Mouse (Mus musculus): ENCODE results near the gene Tmem156. TPM values are rescaled to one million over a fixed set of nuclear protein-coding genes. Genes with fewer than 3 reads are reported as not detected.
A peak's percentile ranks its signal among the peaks of the same experiment; 100 is the strongest.

The Tmem156 gene
- total and polyA plus RNA-seq, 3 experiments, result 0.37 to 0.38 TPM; not detected in 1

DNA sequence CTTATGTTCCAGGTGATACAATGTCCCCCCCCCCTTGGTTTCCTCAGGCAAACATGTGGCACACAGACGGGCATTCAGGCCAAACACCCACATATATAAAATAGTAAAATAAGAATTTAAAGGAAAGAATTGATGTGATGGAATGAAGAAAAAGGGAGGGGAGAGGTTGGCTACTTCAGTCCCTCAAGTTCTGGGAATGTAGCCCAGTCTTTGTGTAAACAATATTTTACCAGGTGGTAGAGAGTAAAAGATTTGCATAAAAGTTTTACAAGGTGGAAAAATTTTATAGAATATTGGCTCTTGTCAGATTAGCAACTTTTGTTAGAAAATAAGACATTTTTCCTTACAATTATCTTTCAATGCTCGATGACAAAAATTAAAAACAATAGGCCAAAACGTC, 4.9 kb upstream of the Tmem156 start:
- no peak for DNase-seq

- DNase-seq, result no peak
These were observed 4.2 kb upstream of the Tmem156 start for GRCm38 (mm10) chr5:65096082-65096481.

- no peak for DNase-seq
These were observed 3.1 kb upstream of the Tmem156 start for GRCm38 (mm10) chr5:65094902-65095545.

GRCm38 (mm10) chr5:65093769-65094168, 1.8 kb upstream of the Tmem156 start:
- DNase-seq, result no peak

GRCm38 (mm10) chr5:65091184-65091858, 611 bp downstream of the Tmem156 start:
- DNase-seq, result no peak

- DNase-seq, result no peak
These were observed 2.2 kb downstream of the Tmem156 start for GRCm38 (mm10) chr5:65089707-65090106.

DNA sequence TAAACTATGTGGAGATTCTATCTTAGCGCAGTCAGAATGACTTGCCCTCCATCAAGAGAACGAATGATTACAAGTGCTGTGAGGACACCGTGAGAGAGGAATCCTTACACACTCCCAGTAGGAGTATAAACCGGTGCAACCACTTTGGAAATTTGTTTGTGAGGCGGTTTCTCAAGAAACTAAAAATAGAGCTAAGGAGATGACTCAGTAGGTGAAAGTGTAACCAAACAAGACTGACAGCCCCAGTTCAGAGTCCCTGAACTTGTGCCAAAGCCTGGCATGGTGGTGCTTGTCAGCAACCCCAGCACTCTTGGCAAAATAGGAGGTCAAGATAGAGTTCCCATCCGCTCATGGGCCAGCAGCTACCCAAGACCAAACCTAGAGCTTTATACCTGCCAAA, 5.4 kb downstream of the Tmem156 start:
- DNase-seq, result peak; percentile 87

- DNase-seq, result no peak
These were observed 10.1 kb downstream of the Tmem156 start for GRCm38 (mm10) chr5:65081836-65082235.

- peak; percentile 33 for DNase-seq
These were observed 12.1 kb downstream of the Tmem156 start for GRCm38 (mm10) chr5:65079881-65080280.

DNA sequence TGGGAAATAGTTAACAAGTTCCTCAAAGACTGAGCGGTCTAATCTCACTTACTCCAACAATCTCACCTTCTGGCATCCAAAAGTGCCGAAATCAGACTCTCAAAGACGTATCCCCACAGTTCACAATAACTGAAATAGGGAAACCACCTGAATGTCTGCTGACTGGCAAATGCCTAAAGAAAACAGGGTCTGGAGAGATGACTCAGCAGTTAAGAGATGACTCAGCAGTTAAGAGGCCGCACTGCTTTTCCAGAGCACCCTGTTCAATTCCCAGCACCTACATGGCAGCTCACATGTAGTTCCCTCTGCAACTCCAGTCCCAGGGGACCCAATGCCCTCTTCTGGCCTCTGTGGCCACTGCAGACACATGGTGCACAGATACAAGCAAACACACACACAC, 13.9 kb downstream of the Tmem156 start:
- DNase-seq, result no peak

- DNase-seq, result no peak
These were observed 15.2 kb downstream of the Tmem156 start for GRCm38 (mm10) chr5:65076748-65077147.

GRCm38 (mm10) chr5:65076087-65076486, 15.8 kb downstream of the Tmem156 start:
- no peak for DNase-seq

DNA sequence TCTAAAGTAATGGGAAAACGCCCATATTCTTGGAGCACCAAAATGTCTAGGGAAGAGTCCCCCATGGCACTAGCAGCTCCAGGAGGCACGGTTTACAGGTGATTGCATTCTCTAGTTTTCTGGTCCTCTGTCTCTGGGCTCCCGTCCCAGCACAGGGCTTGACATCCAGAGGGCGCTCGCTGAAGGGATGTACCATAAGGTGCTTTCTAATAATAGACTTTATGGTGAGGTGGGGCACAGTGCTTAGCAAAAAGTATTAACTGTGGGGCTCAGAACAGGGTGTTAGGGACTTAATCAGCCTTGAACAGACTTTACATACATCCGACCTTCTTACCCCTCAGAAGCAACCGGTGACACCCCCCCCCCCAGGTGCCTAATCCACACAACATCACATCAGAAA, 17.2 kb downstream of the Tmem156 start:
- DNase-seq, result no peak

- no peak for DNase-seq
These were observed 18.7 kb downstream of the Tmem156 start for GRCm38 (mm10) chr5:65073247-65073646.

DNA sequence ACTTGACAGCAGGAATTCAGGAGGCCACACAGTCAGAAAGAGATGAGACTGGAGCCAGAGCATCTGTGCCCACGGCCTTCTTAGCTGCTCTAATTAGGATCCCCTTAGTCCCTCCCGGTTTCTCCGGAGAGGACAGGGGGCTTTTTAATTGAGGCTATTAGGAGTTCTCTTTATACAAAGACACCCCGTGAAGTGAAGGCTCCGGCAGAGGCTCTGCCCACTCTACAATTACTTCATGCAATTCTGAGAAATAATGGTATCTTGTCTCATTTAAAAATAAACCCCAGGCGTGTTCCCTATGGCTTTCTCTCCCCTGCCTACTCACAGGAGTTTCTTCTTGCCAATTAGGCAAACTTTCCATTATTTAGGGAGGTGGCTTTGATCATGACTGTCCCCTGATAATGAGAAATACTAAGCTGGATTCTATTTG, 20.2 kb downstream of the Tmem156 start:
- DNase-seq, result no peak

DNA sequence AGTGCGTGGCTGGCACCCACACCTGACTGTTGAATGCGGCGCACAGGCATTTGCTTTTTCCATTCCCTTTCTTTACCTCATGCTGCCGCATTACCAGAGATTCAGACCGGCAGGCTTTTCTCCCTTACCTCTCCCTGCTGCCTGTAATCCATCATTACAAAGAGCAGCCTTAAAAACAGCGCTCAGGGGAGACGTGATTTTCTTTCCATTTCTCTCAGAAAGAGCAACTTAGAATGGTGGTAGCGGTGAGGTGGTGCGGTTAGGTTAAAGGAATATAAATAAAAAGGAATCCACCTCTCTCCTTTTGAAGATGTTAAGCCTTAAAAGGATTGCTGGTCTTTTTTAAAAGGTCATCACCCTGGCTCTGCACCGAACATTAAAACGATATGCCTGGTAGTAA, 22.1 kb downstream of the Tmem156 start:
- no peak for DNase-seq

- DNase-seq, result no peak
These were observed 23.8 kb downstream of the Tmem156 start for GRCm38 (mm10) chr5:65068166-65068565.

- DNase-seq, result no peak
These were observed 28.7 kb downstream of the Tmem156 start for GRCm38 (mm10) chr5:65063266-65063665.

DNA sequence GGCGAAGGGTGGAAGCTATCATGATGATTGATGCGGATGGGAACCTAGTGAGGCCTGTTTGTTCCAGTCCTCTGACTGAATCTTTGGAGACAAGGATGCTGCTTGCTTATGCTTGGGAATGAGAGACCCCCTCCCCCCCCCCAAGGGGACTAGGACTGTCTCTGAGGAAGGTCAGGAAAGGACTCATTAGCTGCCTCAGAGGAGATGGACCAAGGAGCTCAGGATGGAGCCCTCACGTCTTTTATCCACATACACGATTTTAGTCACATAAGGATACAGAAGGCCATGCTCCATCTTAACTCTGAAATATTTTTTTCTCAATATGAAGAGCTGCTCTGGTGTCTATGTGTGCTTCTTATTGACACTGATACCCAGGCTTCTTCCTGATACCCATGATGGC, 29.7 kb downstream of the Tmem156 start:
- DNase-seq, result no peak

DNA sequence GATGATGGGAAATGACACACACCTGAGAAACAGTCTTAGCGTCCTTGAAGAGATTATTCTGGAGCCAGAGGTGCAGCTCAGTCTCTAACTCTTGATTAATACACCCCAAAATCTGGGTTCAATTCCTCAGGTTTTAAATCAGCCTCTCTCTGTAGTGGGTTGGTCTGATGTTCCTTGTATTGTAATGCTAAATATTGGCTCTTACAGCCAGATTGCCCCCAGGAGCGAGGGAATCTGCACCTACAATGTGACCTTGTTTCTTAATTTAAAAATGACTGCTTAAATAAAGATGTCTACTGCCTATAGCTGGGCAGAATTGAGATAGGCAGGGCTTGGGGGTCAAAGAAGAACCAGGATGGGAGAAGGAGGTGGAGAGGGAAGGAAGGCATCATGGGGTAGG, 32.1 kb downstream of the Tmem156 start:
- no peak for DNase-seq

DNA sequence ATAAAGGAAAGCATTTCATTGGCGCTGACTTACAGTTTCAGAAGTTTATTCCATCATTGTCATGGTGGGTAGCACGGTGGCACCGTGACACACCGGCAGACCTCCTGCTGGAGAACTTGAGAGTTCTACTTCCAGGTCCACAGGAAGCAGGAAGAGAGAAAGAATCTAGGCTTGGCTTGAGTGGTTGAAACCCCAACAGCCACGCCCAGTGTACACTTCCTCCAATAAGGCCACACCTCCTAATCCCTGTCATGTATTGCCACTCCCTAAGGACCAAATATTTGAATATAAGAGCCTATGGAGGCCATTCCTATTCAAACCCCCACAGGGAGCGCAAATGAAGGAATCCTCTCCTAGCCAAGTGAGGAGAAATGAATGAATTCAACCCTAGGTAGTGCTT, 34.3 kb downstream of the Tmem156 start:
- DNase-seq, result no peak

DNA sequence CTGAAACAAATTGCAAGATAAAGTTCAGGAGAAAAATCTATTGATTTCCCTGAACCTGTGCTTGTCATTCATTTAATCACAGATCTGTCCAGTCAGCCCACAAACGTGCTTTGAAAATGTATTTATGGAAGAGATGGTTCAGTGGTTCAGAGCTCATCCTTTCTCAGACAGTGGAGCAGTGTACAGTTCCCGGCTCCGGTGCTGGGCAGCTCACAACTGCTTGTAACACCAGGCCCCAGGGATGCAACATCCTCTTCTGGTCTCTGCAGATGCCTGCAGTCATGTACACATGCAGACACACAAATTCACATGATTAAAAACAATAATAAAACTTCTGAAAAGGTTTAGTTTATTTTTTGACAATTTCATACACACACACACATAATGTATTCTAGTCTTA, 40.4 kb downstream of the Tmem156 start:
- DNase-seq, result no peak

GRCm38 (mm10) chr5:65049880-65050279, 42.1 kb downstream of the Tmem156 start:
- DNase-seq, result peak; percentile 54

DNA sequence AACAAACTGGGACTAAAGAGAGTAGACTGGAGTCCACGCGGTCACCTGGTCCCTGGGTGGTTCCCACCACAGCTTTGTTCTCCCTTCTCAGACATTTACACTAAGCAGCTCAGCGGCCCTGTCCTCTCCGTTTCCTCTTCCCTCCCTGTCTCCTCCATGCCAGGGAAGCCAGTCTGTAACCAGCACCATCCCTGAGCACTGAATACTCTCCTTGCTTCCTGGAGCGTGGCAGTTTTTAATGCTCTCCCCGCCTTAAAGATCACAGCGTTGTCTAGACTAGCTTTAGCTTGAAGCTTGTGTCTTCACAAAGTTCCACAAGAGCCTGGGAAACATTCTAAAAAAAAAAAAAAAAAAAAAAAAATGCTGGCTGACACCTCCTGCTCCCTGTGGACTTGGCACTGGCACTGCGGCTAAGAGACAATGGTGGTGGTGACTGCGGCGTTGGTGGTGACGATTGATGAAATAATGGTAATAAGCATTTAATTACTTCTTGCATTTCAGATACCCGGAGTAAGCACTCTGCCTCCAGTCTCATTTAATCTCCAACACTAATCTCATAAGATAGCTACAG, 44.6 kb downstream of the Tmem156 start:
- no peak for DNase-seq
